Mouse (Mus musculus): ENCODE measurements at regions not wholly inside any gene's neighbourhood (a gene's known extent, or its start where the extent isn't known, plus 50 kb on each side); places are given as distances from the start of the nearest gene placed in this dataset.

- no peak for TF ChIP-seq POLR2A (IDR thresholded peaks at IDR 0.05; ENCODE audit: borderline replicate concordance, extremely low read depth, low read depth, low read length)
- no peak for TF ChIP-seq CTCF (IDR thresholded peaks at IDR 0.05; ENCODE audit: insufficient read depth, low read length)
These were observed 202.2 kb upstream of the Nova1 start for GRCm38 (mm10) chr12:47020810-47021348.
